Mouse (Mus musculus): ENCODE measurements around the gene Olfr639.

DNA sequence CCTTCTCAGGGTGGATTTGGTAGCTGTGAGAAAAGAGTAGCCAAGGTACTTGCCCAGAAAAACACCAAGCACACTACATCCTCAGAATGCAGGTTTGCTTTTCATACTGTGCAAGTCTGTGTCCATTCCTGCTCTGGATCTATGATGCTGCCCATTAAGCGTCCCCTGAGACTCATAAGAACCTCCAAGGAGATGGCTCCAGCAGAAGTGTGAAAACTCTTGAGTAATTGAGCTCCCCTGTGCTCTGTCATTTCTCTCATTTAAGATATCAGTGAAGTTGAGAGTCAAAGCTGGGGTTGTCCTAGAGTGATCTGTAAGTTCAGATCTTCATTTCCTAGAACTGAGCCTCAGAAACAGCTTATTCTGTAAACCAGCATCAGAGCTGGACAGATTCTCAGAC is 35.5 kb upstream of the Olfr639 start, which contains the start of gene Olfr642:
- no peak for TF ChIP-seq CTCF (IDR thresholded peaks at IDR 0.05)
- no peak for TF ChIP-seq EP300 (IDR thresholded peaks at IDR 0.05; ENCODE audit: insufficient read depth, low read depth, low read length)
